Mouse (Mus musculus): ENCODE results near the gene Loxl1. TPM values are rescaled to one million over a fixed set of nuclear protein-coding genes. Genes with fewer than 3 reads are reported as not detected.

Loxl1 gene
- polyA plus RNA-seq, 1 experiment = 5.1 TPM

DNA sequence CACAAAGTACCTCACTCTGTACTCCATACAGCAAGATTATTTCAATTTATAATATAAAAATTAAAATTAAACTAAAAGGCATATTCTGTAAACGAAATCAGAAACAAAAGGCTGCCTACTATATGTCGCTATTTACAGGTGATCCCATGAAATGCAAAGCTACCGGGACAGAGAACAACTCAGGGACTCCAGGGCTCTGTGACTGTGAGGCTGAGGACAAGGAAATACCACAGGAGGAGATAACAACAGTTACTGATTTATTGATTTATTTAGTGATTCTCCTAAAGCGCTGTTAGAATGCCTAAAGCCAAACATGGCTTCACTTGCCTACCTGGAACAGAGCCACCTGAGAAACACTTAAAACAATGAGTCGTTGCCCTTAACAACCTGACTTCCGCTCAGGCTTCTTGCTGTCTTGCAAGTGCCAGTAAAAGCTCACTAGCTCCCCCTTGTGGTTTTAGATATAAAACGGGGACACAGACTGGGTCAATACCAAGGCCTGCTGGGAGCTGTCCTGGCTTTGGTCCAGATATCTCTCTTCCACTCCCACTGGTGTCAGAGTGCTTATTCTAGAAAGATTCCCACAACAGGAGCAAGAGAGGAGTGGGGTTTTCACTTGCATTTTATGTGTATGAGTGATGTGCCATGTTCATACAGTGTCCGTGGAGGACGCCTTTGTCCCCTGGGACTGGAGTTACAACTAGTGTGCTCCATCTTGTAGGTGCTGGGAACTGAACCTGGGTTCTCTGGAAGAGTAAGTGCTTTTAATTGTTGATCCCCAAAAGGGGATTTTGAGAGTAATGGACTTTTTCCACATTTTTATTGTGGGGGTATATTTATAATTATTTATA, 32.5 kb downstream of the Loxl1 start:
- Histone ChIP-seq H3K36me3 (ENCODE audit: control insufficient read depth, insufficient read depth) (no peaks in the 10 kb centered on the region), H3K4me3 (ENCODE audit: insufficient read depth, poor library complexity, severe bottlenecking) (no peak overlapping the region), H3ac (ENCODE audit: control insufficient read depth, insufficient read length, low read depth) (no peak overlapping the region), H3K27me3 (ENCODE audit: control insufficient read depth, insufficient read depth, insufficient read length) (no peaks in the 10 kb centered on the region), H3K79me2 (ENCODE audit: control insufficient read depth, insufficient read depth) (no peaks in the 10 kb centered on the region), H3K79me3 (ENCODE audit: low read depth) (no peaks in the 10 kb centered on the region)
- TF ChIP-seq MYOG (IDR thresholded peaks at IDR 0.05; ENCODE audit: control insufficient read depth, extremely low read depth, insufficient read length) (no peak), CTCF (IDR thresholded peaks at IDR 0.05; ENCODE audit: control insufficient read depth, insufficient read depth, insufficient read length) (peak; percentile 37)

DNA sequence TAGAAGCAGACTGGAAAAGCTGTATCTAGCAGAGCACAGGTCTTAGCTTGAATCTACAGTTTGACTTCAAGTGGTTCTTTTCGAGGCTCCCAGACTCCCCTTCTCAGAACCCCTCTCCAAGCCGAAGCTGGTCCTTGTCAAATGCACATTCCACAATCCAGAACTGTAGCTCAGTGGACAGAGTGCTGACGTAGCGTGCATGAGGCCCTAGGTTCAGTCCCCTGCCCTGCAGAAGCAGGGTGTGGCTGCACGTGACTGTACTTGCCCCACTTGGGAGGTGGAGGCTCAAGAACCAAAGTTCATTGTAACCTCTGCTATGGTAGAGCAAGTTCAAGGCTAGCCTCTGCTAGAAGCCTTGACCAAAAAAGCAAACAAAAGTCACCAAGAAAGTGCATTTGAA, 33.2 kb downstream of the Loxl1 start:
- H3ac ChIP-seq (ENCODE audit: control insufficient read depth, insufficient read length, low read depth) = no peak overlapping the region
- no peaks in the 10 kb centered on the region for H3K79me3 ChIP-seq (ENCODE audit: low read depth)
- no peaks in the 10 kb centered on the region for H3K36me3 ChIP-seq (ENCODE audit: control insufficient read depth, insufficient read depth)
- H3K79me2 ChIP-seq (ENCODE audit: control insufficient read depth, insufficient read depth) = no peaks in the 10 kb centered on the region
- H3K4me3 ChIP-seq (ENCODE audit: insufficient read depth, poor library complexity, severe bottlenecking) = no peak overlapping the region
- H3K27me3 ChIP-seq (ENCODE audit: control insufficient read depth, insufficient read depth, insufficient read length) = no peaks in the 10 kb centered on the region
- no peak for TF ChIP-seq CTCF (IDR thresholded peaks at IDR 0.05; ENCODE audit: control insufficient read depth, insufficient read depth, insufficient read length)
- TF ChIP-seq CEBPB (IDR thresholded peaks at IDR 0.05; ENCODE audit: low read depth) = no peak
- TF ChIP-seq MYOD1 (IDR thresholded peaks at IDR 0.05; ENCODE audit: control insufficient read depth, insufficient read length, low read depth) = no peak
- TF ChIP-seq MYOG (IDR thresholded peaks at IDR 0.05; ENCODE audit: control insufficient read depth, extremely low read depth, insufficient read length) = no peak
- TF ChIP-seq FOSL1 (IDR thresholded peaks at IDR 0.05; ENCODE audit: insufficient read depth, low read length, poor library complexity, severe bottlenecking) = no peak
- TF ChIP-seq USF1 (IDR thresholded peaks at IDR 0.05; ENCODE audit: low read depth) = peak; percentile 32
- TF ChIP-seq MAX (IDR thresholded peaks at IDR 0.05) = no peak

GRCm38 (mm10) chr9:58278821-58279723, 33.9 kb downstream of the Loxl1 start:
- H3K79me2 ChIP-seq (ENCODE audit: control insufficient read depth, insufficient read depth) = no peaks in the 10 kb centered on the region
- no peak overlapping the region for H3ac ChIP-seq (ENCODE audit: control insufficient read depth, insufficient read length, low read depth)
- TF ChIP-seq CEBPB (IDR thresholded peaks at IDR 0.05; ENCODE audit: low read depth) (no peak), FOSL1 (IDR thresholded peaks at IDR 0.05; ENCODE audit: insufficient read depth, low read length, poor library complexity, severe bottlenecking) (no peak), MYOG (IDR thresholded peaks at IDR 0.05; ENCODE audit: control insufficient read depth, extremely low read depth, insufficient read length) (no peak), CTCF (IDR thresholded peaks at IDR 0.05; ENCODE audit: control insufficient read depth, insufficient read depth, insufficient read length) (no peak), MYOD1 (IDR thresholded peaks at IDR 0.05; ENCODE audit: control insufficient read depth, insufficient read length, low read depth) (no peak), MAX (IDR thresholded peaks at IDR 0.05) (no peak), USF1 (IDR thresholded peaks at IDR 0.05; ENCODE audit: low read depth) (no peak)
- H3K4me3 ChIP-seq (ENCODE audit: insufficient read depth, poor library complexity, severe bottlenecking) = no peak overlapping the region
- no peaks in the 10 kb centered on the region for H3K79me3 ChIP-seq (ENCODE audit: low read depth)
- no peaks in the 10 kb centered on the region for H3K27me3 ChIP-seq (ENCODE audit: control insufficient read depth, insufficient read depth, insufficient read length)
- no peaks in the 10 kb centered on the region for H3K36me3 ChIP-seq (ENCODE audit: control insufficient read depth, insufficient read depth)

DNA sequence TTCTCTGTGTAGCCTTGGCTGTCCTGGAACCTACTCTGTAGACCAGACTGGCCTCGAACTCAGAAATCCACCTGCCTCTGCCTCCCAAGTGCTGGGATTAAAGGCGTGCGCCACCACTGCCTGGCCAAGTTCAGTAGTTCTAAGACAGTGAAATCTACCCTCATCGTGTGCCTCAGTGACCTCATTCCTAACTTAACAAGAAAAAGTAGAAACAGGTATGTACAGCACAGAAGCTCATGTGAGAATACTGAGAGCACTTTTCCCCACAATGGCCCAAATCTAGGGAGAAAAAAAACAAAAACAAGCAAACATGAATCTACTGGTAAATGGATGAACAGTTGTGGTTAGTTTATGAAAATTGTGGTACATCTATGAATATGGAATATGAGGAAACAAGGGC, 34.7 kb downstream of the Loxl1 start:
- H3ac ChIP-seq (ENCODE audit: control insufficient read depth, insufficient read length, low read depth) = no peak overlapping the region
- H3K79me2 ChIP-seq (ENCODE audit: control insufficient read depth, insufficient read depth) = no peaks in the 10 kb centered on the region
- TF ChIP-seq FOSL1 (IDR thresholded peaks at IDR 0.05; ENCODE audit: insufficient read depth, low read length, poor library complexity, severe bottlenecking) = no peak
- no peak for TF ChIP-seq USF1 (IDR thresholded peaks at IDR 0.05; ENCODE audit: low read depth)
- TF ChIP-seq MAX (IDR thresholded peaks at IDR 0.05) = no peak
- TF ChIP-seq CEBPB (IDR thresholded peaks at IDR 0.05; ENCODE audit: low read depth) = no peak
- TF ChIP-seq MYOG (IDR thresholded peaks at IDR 0.05; ENCODE audit: control insufficient read depth, extremely low read depth, insufficient read length) = no peak
- TF ChIP-seq MYOD1 (IDR thresholded peaks at IDR 0.05; ENCODE audit: control insufficient read depth, insufficient read length, low read depth) = no peak
- no peak for TF ChIP-seq CTCF (IDR thresholded peaks at IDR 0.05; ENCODE audit: control insufficient read depth, insufficient read depth, insufficient read length)
- no peaks in the 10 kb centered on the region for H3K79me3 ChIP-seq (ENCODE audit: low read depth)
- no peaks in the 10 kb centered on the region for H3K27me3 ChIP-seq (ENCODE audit: control insufficient read depth, insufficient read depth, insufficient read length)
- H3K36me3 ChIP-seq (ENCODE audit: control insufficient read depth, insufficient read depth) = no peaks in the 10 kb centered on the region
- no peak overlapping the region for H3K4me3 ChIP-seq (ENCODE audit: insufficient read depth, poor library complexity, severe bottlenecking)

GRCm38 (mm10) chr9:58276346-58276745, 36.6 kb downstream of the Loxl1 start:
- no peak overlapping the region for H3ac ChIP-seq (ENCODE audit: control insufficient read depth, insufficient read length, low read depth)
- no peak overlapping the region for H3K4me3 ChIP-seq (ENCODE audit: insufficient read depth, poor library complexity, severe bottlenecking)
- no peaks in the 10 kb centered on the region for H3K36me3 ChIP-seq (ENCODE audit: control insufficient read depth, insufficient read depth)
- H3K79me2 ChIP-seq (ENCODE audit: control insufficient read depth, insufficient read depth) = no peaks in the 10 kb centered on the region
- no peaks in the 10 kb centered on the region for H3K27me3 ChIP-seq (ENCODE audit: control insufficient read depth, insufficient read depth, insufficient read length)
- no peak for TF ChIP-seq FOSL1 (IDR thresholded peaks at IDR 0.05; ENCODE audit: insufficient read depth, low read length, poor library complexity, severe bottlenecking)
- no peak for TF ChIP-seq CEBPB (IDR thresholded peaks at IDR 0.05; ENCODE audit: low read depth)
- no peak for TF ChIP-seq MYOG (IDR thresholded peaks at IDR 0.05; ENCODE audit: control insufficient read depth, extremely low read depth, insufficient read length)
- no peak for TF ChIP-seq USF1 (IDR thresholded peaks at IDR 0.05; ENCODE audit: low read depth)
- TF ChIP-seq MYOD1 (IDR thresholded peaks at IDR 0.05; ENCODE audit: control insufficient read depth, insufficient read length, low read depth) = no peak
- no peak for TF ChIP-seq MAX (IDR thresholded peaks at IDR 0.05)
- TF ChIP-seq CTCF (IDR thresholded peaks at IDR 0.05; ENCODE audit: control insufficient read depth, insufficient read depth, insufficient read length) = no peak
- H3K79me3 ChIP-seq (ENCODE audit: low read depth) = no peaks in the 10 kb centered on the region
